8 mouse cellular contexts compared by ENCODE assay signal in the genomic region with DNA sequence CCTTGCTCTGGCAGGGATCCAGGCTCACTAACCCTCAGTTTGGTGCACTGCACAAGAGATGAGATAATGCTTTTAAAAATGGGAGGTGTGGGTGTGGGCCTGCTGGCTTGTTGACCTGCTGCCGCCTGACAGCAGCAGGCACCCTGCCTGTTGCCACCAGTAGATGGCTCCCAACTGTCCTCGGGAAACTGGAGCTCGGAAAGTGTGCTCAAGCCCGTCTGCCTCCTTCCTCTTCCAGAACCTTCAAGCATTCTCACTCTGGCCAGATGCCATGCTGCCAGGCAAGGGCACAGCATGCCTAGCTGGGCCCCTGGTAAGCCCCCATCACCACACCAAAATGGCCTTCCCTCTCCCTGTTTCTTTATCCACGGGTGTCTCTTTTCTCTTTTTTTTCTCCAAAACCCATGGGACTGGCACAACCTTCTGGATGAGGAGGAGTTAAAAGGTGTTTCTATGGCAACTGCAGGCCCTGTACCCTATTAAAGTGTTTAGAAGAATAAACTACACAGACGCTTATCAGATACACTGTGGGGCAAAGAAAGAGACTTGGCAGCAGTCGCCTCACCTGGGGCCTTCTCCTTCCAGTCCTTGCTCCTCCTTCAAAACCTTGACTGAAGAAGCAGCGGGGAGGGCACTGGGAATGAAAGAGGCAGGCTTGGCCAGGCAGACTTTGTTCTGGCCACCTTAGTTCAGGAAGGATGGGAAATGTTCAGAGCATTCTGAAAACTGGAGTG. TPM values are rescaled to one million over a fixed set of nuclear protein-coding genes. Genes with fewer than 3 reads are reported as not detected.
A peak's percentile ranks its signal among the peaks of the same experiment; 100 is the strongest.
DNase-seq lines count a peak whose midpoint lies in the region; ATAC-seq and TF ChIP-seq lines count a peak whose summit lies in the region.

No protein-coding gene starts in this region.

- H3K4me2 ChIP-seq in heart, embryonic 13.5 days = peak overlapping the region; percentile 93
- peak overlapping the region; percentile 74 for H3K4me2 ChIP-seq in kidney, postnatal 0 days (ENCODE audit: low read length)
- H3K4me2 ChIP-seq in myocyte (ENCODE audit: low read depth) = peak overlapping the region; percentile 98

- peaks cover 65% of the 10 kb centered on the region for H3K27me3 ChIP-seq in forebrain, embryonic 10.5 days (ENCODE audit: poor library complexity, severe bottlenecking)
- H3K27me3 ChIP-seq in heart, embryonic 13.5 days (replicated peaks) = peaks cover under 1% of the 10 kb centered on the region; the same call in 1 of the 2 replicates
- H3K27me3 ChIP-seq in kidney, postnatal 0 days (ENCODE audit: insufficient read depth, low read length) = no peaks in the 10 kb centered on the region
- no peaks in the 10 kb centered on the region; the same call in 1 of the 2 replicates for H3K27me3 ChIP-seq in liver, adult 2 months (ENCODE audit: control insufficient read depth, insufficient read depth, low read length)
- no peaks in the 10 kb centered on the region for H3K27me3 ChIP-seq in myocyte (ENCODE audit: control insufficient read depth, insufficient read depth, insufficient read length)

- no peaks in the 10 kb centered on the region for H3K9me3 ChIP-seq in forebrain, embryonic 10.5 days
- H3K9me3 ChIP-seq in heart, embryonic 13.5 days = no peaks in the 10 kb centered on the region
- no peaks in the 10 kb centered on the region for H3K9me3 ChIP-seq in kidney, postnatal 0 days (replicated peaks; ENCODE audit: low read length)

- peak overlapping the region; percentile 91 for H3K9ac ChIP-seq in heart, embryonic 13.5 days
- H3K9ac ChIP-seq in kidney, postnatal 0 days (ENCODE audit: low read depth, low read length) = peak overlapping the region; percentile 85
- H3K9ac ChIP-seq in liver, adult 2 months (ENCODE audit: low read depth, low read length) = no peak overlapping the region

- TF ChIP-seq CTCF in kidney, postnatal 0 days (IDR thresholded peaks at IDR 0.05; ENCODE audit: low read depth) = peak; percentile 84
- TF ChIP-seq CTCF in liver, adult 2 months (IDR thresholded peaks at IDR 0.05; ENCODE audit: low read depth, low read length) = peak; percentile 91

- H3K79me2 ChIP-seq in liver, adult 2 months (ENCODE audit: control insufficient read depth, insufficient read depth, low read length) = 0 out of 2 replicates have a peak, but pooled peaks cover 3% of the 10 kb centered on the region
- H3K79me2 ChIP-seq in myocyte (ENCODE audit: control insufficient read depth, insufficient read depth) = peaks cover 55% of the 10 kb centered on the region

- peaks cover 62% of the 10 kb centered on the region for H3K4me1 ChIP-seq in forebrain, embryonic 10.5 days
- peaks cover 41% of the 10 kb centered on the region for H3K4me1 ChIP-seq in heart, embryonic 13.5 days
- peaks cover 10% of the 10 kb centered on the region for H3K4me1 ChIP-seq in kidney, postnatal 0 days (replicated peaks; ENCODE audit: insufficient read depth, low read length)
- H3K4me1 ChIP-seq in liver, adult 2 months (ENCODE audit: control insufficient read depth, insufficient read depth, low read length) = no peaks in the 10 kb centered on the region; the same call in 1 of the 2 replicates

- no peak overlapping the region for H3K27ac ChIP-seq in forebrain, embryonic 10.5 days
- peak overlapping the region; percentile 86 for H3K27ac ChIP-seq in heart, embryonic 13.5 days (replicated peaks)
- peak overlapping the region; percentile 84; the same call in 1 of the 2 replicates for H3K27ac ChIP-seq in kidney, postnatal 0 days
- no peak overlapping the region for H3K27ac ChIP-seq in liver, adult 2 months (replicated peaks; ENCODE audit: insufficient read depth, low read depth, low read length)

- DNase-seq in 3T3-L1 (ENCODE audit: low read depth, low spot score) = peak; percentile 83
- peak; percentile 50 for DNase-seq in brain, embryonic 18.5 days (ENCODE audit: low read depth, low spot score)
- DNase-seq in forebrain, embryonic 10.5 days (ENCODE audit: extremely low spot score, low spot score) = peak; percentile 58
- DNase-seq in kidney, postnatal 0 days (ENCODE audit: low spot score) = peak; percentile 87
- peak; percentile 43 for DNase-seq in liver, adult 2 months (ENCODE audit: extremely low read depth, low read depth, low spot score)
- peak; percentile 65 for DNase-seq in testis, postnatal 14 days (ENCODE audit: low spot score)

- ATAC-seq in heart, embryonic 13.5 days (ENCODE audit: extremely low read depth, insufficient number of reproducible peaks, low FRiP score, low TSS enrichment) = no peak
- ATAC-seq in kidney, postnatal 0 days (replicated peaks; ENCODE audit: low FRiP score, low read depth) = peak; percentile 34

- H3K36me3 ChIP-seq in forebrain, embryonic 10.5 days (replicated peaks) = no peaks in the 10 kb centered on the region; the same call in 1 of the 2 replicates
- peaks cover 37% of the 10 kb centered on the region for H3K36me3 ChIP-seq in heart, embryonic 13.5 days
- 0 out of 2 replicates have a peak, but pooled peaks cover 9% of the 10 kb centered on the region for H3K36me3 ChIP-seq in kidney, postnatal 0 days (ENCODE audit: insufficient read depth, low read length)
- H3K36me3 ChIP-seq in liver, adult 2 months (ENCODE audit: control insufficient read depth, insufficient read depth, low read length) = no peaks in the 10 kb centered on the region
- H3K36me3 ChIP-seq in myocyte (ENCODE audit: control insufficient read depth, insufficient read depth) = no peaks in the 10 kb centered on the region

- TF ChIP-seq POLR2A in liver, adult 2 months (IDR thresholded peaks at IDR 0.05; ENCODE audit: extremely low read depth, insufficient read depth, low read length) = no peak
- no peak for TF ChIP-seq POLR2A in myocyte (IDR thresholded peaks at IDR 0.05; ENCODE audit: insufficient read length, low read depth)

- H3K4me3 ChIP-seq in forebrain, embryonic 10.5 days = peak overlapping the region; percentile 70; the same call in 1 of the 2 replicates
- peak overlapping the region; percentile 86 for H3K4me3 ChIP-seq in heart, embryonic 13.5 days
- peak overlapping the region; percentile 72 for H3K4me3 ChIP-seq in kidney, postnatal 0 days (replicated peaks; ENCODE audit: low read depth, low read length)
- no peak overlapping the region; the same call in 1 of the 2 replicates for H3K4me3 ChIP-seq in liver, adult 2 months (ENCODE audit: insufficient read depth, low read depth, low read length)
- peak overlapping the region; percentile 87 for H3K4me3 ChIP-seq in myocyte

- no peak overlapping the region for H3ac ChIP-seq in myocyte (ENCODE audit: control insufficient read depth, insufficient read length)

- 28% methylated on average over 8 of the region's 8 CpGs for WGBS in forebrain, embryonic 10.5 days
- 26% methylated on average over 8 of the region's 8 CpGs for whole genome bisulfite sequencing in heart, embryonic 13.5 days
- 20% methylated on average over 8 of the region's 8 CpGs for WGBS in kidney, postnatal 0 days
- WGBS in liver, adult 2 months = 37% methylated on average over 8 of the region's 8 CpGs

TF ChIP-seq in myocyte, 11 proteins besides CTCF, POLR2A, EP300 and RAD21:
- TF ChIP-seq MYOG (IDR thresholded peaks at IDR 0.05; ENCODE audit: control insufficient read depth in 1 of 3, insufficient read depth in 1 of 3, insufficient read length in 2 of 3, low read depth in 2 of 3) = peak in 2 of 3 experiments; percentile 9 to 65
- no peak for TF ChIP-seq CEBPB (IDR thresholded peaks at IDR 0.05; ENCODE audit: insufficient read depth, poor library complexity, severe bottlenecking)
- no peak for TF ChIP-seq SRF (IDR thresholded peaks at IDR 0.05; ENCODE audit: control insufficient read depth, insufficient read length, low read depth)
- no peak for TF ChIP-seq E2F4 (IDR thresholded peaks at IDR 0.05; ENCODE audit: insufficient read depth)
- no peak for TF ChIP-seq POLR2AphosphoS2 (IDR thresholded peaks at IDR 0.05; ENCODE audit: insufficient read length, low read depth)
- TF ChIP-seq TCF3 (IDR thresholded peaks at IDR 0.05; ENCODE audit: insufficient read length, low read depth) = no peak
- TF ChIP-seq TCF12 (IDR thresholded peaks at IDR 0.05; ENCODE audit: insufficient read depth, poor library complexity, severe bottlenecking) = no peak
- TF ChIP-seq MYOD1 (IDR thresholded peaks at IDR 0.05; ENCODE audit: control insufficient read depth in 1 of 3, insufficient read length in 2 of 3, low read depth in 2 of 3) = peak in 2 of 3 experiments; percentile 19 to 62
- TF ChIP-seq USF1 (IDR thresholded peaks at IDR 0.05; ENCODE audit: low read depth) = no peak
- TF ChIP-seq REST (IDR thresholded peaks at IDR 0.05; ENCODE audit: insufficient read depth, insufficient read length) = no peak
- no peak for TF ChIP-seq MAX (IDR thresholded peaks at IDR 0.05; ENCODE audit: low read depth)
TF ChIP-seq in myocyte: peak in this region for 2.

RNA-seq across cellular contexts. Expression of gene Timp3, which starts 2.8 kb away (rescaled TPM):
- polyA plus RNA-seq in forebrain, embryonic 10.5 days (2016; fragmentation: Nextera tagmentation; extraction: Ambion mirVana) = 22.1 and 22.4 TPM in 2 replicates
- polyA plus RNA-seq in heart, embryonic 13.5 days (2015; fragmentation: Nextera tagmentation; extraction: Ambion mirVana) = 65.6 and 69.3 TPM in 2 replicates
- 87.4 and 99.7 TPM in 2 replicates for polyA plus RNA-seq in kidney, postnatal 0 days (2015; fragmentation: Nextera tagmentation; extraction: Ambion mirVana)
- total RNA-seq in liver, adult 2 months (2014; rRNA removed) = 12.8 and 17.6 TPM in 2 replicates
- 5.2 and 5.6 TPM in 2 replicates for polyA plus RNA-seq in liver, adult 2 months (2012; rRNA removed)
- 18.7 TPM for polyA plus RNA-seq in myocyte (2012; fragmentation: generic; extraction: Trizol)

Comparison
In these comparisons a context has a peak if more than half of its experiments do, and no peak if none do; other contexts are left out.
1. H3K27ac ChIP-seq: peak in heart, embryonic 13.5 days (single experiment) and kidney, postnatal 0 days (single experiment); none in forebrain, embryonic 10.5 days (single experiment) and liver, adult 2 months (single experiment).
2. Peak in every context shown above with its lines, with median percentiles within 50 percentile points of each other: DNase-seq and H3K4me2 ChIP-seq.